Mouse (Mus musculus): ENCODE results near the gene Kcnk3.

DNA sequence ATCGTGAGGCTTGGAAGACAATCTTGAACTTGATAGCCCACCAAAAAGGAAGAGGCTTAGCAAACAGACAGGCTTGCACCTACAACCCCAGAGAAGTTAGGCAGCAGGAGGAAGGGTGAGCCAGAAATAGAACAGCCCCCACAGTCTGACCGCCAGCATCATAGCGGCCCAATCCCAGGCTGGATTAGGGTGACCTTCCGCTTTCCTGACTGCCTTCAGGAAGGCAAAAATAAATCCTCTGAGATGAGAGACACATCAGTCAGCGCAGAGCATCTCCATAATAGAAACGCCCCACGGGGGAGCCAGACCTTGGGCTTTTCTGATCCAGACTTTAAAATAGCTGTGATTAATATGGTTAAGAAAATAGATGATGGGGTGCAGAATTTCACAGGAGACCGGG is 33.0 kb upstream of the Kcnk3 start:
- TF ChIP-seq CTCF (IDR thresholded peaks at IDR 0.05; ENCODE audit: borderline replicate concordance, insufficient read depth, low read depth, low read length), result no peak
- TF ChIP-seq POLR2A (IDR thresholded peaks at IDR 0.05; ENCODE audit: borderline replicate concordance, insufficient read depth, low read length), result no peak
